Mouse (Mus musculus) midbrain, embryonic 15.5 days (tissue): ENCODE data around the gene Rpl3l. TPM values are rescaled to one million over a fixed set of nuclear protein-coding genes. Genes with fewer than 3 reads are reported as not detected.

Experiments used
- polyA plus RNA-seq: library from polyadenylated mRNA; unstranded; fragments of >200 nt; fragmentation: Nextera tagmentation; extraction: Ambion mirVana; gene quantifications from 2 replicates; pipeline ENCODE4 v1.2.1, GENCODE M21; 2015

Rpl3l gene
- polyA plus RNA-seq, 1 experiment from 2014 or later = not detected

Other genes starting within 250 kb of the Rpl3l start
- 40.6 and 43.7 TPM in 2 replicates for gene Mlst8, start 248.7 kb upstream of the Rpl3l start, polyA plus RNA-seq
- 50.3 and 52.9 TPM in 2 replicates for gene Caskin1, start 239.2 kb upstream of the Rpl3l start, polyA plus RNA-seq
- gene Traf7, start 199.9 kb upstream of the Rpl3l start, polyA plus RNA-seq = 108 and 112 TPM in 2 replicates
- 8.4 and 8.8 TPM in 2 replicates for gene Rab26, start 193.6 kb upstream of the Rpl3l start, polyA plus RNA-seq
- 29.0 and 29.8 TPM in 2 replicates for gene Pkd1, start 178.0 kb upstream of the Rpl3l start, polyA plus RNA-seq
- gene Tsc2, start 95.2 kb upstream of the Rpl3l start, polyA plus RNA-seq = 83.8 and 89.6 TPM in 2 replicates
- 10.0 and 11.0 TPM in 2 replicates for gene Nthl1, start 95.1 kb upstream of the Rpl3l start, polyA plus RNA-seq
- gene Slc9a3r2, start 77.5 kb upstream of the Rpl3l start, polyA plus RNA-seq = 45.3 and 52.6 TPM in 2 replicates
- gene Npw, start 69.4 kb upstream of the Rpl3l start, polyA plus RNA-seq = 0.38 and 0.66 TPM in 2 replicates
- 21.9 and 22.9 TPM in 2 replicates for gene Zfp598, start 58.1 kb upstream of the Rpl3l start, polyA plus RNA-seq
- gene Syngr3, start 37.9 kb upstream of the Rpl3l start, polyA plus RNA-seq = 240 and 255 TPM in 2 replicates
- 36.2 and 39.2 TPM in 2 replicates for gene Gfer, start 31.7 kb upstream of the Rpl3l start, polyA plus RNA-seq
- 2.1 and 2.5 TPM in 2 replicates for gene Noxo1, start 31.6 kb upstream of the Rpl3l start, polyA plus RNA-seq
- gene Tbl3, start 20.2 kb upstream of the Rpl3l start, polyA plus RNA-seq = 71.4 and 72.1 TPM in 2 replicates
- not detected in 2 replicates for gene Rnf151, start 9.8 kb upstream of the Rpl3l start, polyA plus RNA-seq
- gene Rps2, start 9.7 kb upstream of the Rpl3l start, polyA plus RNA-seq = 706 and 744 TPM in 2 replicates
- 270 and 281 TPM in 2 replicates for gene Ndufb10, start 3.3 kb upstream of the Rpl3l start, polyA plus RNA-seq
- gene Msrb1, start 8.8 kb downstream of the Rpl3l start, polyA plus RNA-seq = 16.5 and 19.8 TPM in 2 replicates
- gene Hs3st6, start 25.2 kb downstream of the Rpl3l start, polyA plus RNA-seq = 0.25 TPM in 1 of 2 replicates, not detected in the other
- not detected in 2 replicates for gene Meiob, start 76.5 kb downstream of the Rpl3l start, polyA plus RNA-seq
- 61.5 and 66.8 TPM in 2 replicates for gene Hagh, start 112.3 kb downstream of the Rpl3l start, polyA plus RNA-seq
- gene Fahd1, start 122.5 kb downstream of the Rpl3l start, polyA plus RNA-seq = 19.1 TPM in 2 replicates
- gene Igfals, start 138.2 kb downstream of the Rpl3l start, polyA plus RNA-seq = 0.10 TPM in 1 of 2 replicates, not detected in the other
- gene Nubp2, start 158.5 kb downstream of the Rpl3l start, polyA plus RNA-seq = 61.2 and 65.7 TPM in 2 replicates
- gene Spsb3, start 158.8 kb downstream of the Rpl3l start, polyA plus RNA-seq = 94.1 and 97.2 TPM in 2 replicates
- 31.5 and 33.4 TPM in 2 replicates for gene Eme2, start 167.3 kb downstream of the Rpl3l start, polyA plus RNA-seq
- 73.1 and 78.9 TPM in 2 replicates for gene Mrps34, start 167.3 kb downstream of the Rpl3l start, polyA plus RNA-seq
- 79.7 and 82.3 TPM in 2 replicates for gene Nme3, start 168.7 kb downstream of the Rpl3l start, polyA plus RNA-seq
- 99.5 and 112 TPM in 2 replicates for gene Mapk8ip3, start 209.2 kb downstream of the Rpl3l start, polyA plus RNA-seq
- gene Jpt2, start 232.9 kb downstream of the Rpl3l start, polyA plus RNA-seq = 102 and 103 TPM in 2 replicates